Mouse (Mus musculus) c-Kit-positive CD71-positive TER-119-negative erythroid progenitor cells, embryonic 14.5 days (primary cell): ENCODE data around the gene Tex48.

Experiments used
- DNase-seq: peaks from one replicate; pipeline ENCODE4 v3.0.0-alpha.2; 2013; ENCODE audit warnings: low read depth

Gene Tex48

DNA sequence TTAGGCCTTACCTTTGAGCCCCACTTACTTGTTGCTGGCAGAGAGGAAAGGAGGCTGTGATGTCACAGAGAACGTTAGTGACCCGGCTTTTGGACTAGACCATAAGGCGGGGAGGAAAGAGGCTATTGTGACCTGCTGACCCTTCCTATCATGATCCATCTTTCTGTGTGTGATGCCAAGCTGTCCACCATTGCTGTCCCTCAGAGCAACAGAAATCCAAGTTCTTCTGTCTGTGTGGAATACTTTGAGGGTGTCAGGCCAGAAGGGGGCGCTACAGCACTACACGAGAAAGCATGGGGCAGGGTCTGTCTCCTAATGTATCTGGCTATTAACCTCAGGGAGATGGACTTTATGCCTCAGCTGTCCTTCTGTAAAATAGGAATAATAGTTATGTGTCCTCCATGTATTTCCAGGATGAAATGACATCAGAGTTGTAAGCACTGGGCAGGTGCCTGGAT, at the start of gene Tex48:
Tex48 (minus strand) TSS at position 51 of the 458 bp plus-strand sequence.
- DNase-seq = no peak

DNA sequence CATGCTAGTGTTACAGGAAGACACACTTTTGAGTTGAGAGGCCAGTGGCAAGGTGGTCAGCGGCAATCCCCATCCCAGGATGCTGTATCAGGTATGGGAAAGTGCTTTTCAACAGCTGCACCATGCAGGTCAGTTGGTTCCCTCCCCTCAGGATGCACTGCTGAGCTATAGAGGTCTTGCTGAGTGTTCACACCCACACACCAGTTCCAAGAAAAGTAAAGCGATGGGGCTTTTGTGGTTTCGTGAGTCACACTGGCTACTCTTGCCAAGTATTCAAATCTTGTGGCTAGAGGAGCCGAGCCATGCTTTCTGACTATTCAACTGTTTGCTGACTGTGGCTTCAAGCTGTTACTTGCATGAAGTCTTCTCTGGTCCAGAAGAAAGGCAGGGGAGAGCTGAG, 46.0 kb upstream of the Tex48 start:
- DNase-seq = no peak

DNA sequence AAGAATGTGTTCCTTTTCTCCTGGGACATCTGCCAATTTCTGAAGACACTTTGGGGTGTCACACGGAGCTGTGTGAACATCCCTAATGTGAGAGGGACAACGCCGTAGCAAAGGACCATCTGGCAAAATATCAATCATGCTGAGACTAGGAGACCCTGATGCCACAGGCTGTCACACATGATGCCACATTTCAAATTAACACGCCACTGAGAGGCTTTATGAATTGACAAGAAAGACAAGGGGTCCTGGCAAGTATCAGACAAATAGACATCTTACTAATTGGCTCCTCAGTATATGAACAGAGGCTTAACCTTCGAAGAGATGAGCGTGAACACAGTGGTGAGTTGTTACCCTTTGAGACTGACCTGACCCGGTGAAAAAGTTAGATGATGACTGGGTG, 43.5 kb upstream of the Tex48 start:
- no peak for DNase-seq

DNA sequence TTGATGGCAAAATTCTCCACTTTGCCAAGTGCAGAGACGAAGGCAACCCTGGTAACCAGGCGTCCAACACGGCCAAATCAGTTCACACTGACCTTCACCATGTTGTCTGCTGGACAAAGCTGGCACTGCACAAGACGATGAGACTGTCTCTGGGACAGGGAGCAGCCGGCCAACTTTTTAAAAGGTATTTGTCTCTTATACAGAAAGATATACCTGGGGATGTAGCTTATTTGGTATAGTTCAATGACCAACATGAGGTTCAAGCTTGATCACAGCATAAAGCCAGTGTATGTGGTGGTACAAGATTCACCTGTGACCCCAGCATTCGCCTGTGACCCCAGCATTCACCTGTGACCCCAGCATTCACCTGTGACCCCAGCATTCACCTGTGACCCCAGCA, 41.1 kb upstream of the Tex48 start, which contains the start of gene Gm11214:
Gm11214 (minus strand) TSS at position 101 of the 400 bp plus-strand sequence.
- no peak for DNase-seq

DNA sequence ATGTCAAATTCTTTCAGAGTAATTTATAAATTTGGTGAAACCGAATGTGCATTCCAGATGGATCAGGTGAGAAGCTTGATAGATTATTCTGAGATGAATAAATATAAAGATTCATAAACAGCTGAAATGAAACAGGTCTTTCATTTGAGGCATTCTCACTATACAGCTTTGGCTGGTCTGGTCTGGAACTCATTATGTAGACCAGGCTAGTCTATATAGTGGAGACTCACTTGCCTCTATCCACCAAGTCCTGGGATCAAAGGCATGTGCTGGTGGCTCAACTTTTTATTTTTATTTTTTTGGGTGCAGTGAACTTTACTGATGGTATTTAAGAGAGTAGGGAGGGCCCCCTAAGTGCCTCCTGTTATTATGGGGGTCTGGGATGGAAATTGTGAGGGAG, 39.6 kb upstream of the Tex48 start:
- DNase-seq = no peak

DNA sequence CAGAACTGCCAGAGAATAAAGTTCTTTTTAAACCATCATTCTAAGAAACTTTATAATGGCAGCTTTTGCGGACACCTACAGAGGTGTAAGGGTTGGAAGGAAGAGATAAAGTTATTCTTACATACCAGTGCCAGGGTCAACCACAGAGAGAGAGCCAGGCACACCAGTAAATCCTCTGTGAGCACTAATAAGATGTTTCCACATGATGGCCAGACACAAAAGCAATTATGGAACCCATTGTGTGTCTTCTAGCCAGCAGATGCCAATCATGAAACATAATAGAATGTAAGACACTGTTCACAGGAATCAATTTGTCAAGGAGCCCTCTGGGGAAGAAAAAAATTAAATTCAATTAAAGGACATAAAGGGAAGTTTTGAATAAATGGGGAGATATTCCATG, 39.2 kb upstream of the Tex48 start:
- no peak for DNase-seq

DNA sequence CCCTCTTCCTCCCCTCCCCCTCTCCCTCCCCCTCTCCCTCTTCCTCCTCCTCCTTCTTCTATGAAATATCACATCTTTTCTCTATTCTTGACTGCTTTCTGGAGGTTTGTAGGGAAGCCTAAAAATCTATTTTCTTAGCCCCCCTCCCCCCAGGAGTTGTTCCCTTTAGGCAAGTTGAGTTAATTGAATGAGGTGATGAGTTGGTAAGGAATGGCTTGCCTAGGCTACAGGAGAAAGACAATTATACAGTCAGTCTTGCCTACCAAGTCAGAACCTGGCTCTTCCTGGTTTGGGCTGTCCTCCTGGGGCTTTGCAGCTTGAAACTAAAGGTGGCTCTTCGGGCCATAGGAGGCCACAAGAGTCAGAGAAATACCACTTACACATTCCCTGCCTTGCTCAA, 37.5 kb upstream of the Tex48 start:
- no peak for DNase-seq

DNA sequence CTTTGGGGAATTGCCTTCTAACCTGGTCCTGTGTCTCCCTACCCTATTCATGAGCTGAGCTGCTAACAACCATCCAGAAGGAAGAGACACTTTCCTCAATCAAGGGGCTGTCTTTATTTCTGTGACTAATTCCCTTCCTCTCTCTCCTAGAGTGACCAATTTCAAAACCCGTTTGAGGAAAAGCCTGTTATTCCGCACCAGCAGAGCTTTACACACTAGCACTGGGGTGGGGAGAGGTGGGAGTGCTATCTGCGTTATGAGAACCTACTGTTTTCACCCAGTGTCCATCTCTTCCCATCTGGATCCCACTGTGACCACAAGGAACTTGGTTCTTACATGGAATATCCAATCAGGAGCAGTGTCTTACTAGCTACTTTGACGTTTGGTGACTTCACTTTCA, 36.9 kb upstream of the Tex48 start:
- no peak for DNase-seq

DNA sequence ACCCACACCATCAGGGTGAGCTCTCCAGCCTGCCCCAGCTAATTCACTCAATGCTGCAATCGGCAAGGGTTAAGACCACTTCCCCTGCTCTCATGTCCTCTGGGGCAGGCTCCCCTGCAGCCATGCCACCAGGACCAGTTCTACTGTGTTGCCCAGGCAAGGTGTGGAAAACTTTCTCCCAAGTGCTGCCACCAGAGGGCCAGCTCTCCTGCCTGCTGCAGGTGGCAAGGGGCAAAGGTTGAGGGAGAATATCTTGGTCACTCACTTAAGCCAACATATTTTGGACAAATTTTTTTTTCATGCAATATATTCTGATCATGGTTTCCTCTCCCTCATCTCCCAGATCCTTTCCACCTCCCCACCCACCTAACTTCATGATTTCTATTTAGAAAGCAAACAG, 32.2 kb upstream of the Tex48 start:
- DNase-seq = no peak

DNA sequence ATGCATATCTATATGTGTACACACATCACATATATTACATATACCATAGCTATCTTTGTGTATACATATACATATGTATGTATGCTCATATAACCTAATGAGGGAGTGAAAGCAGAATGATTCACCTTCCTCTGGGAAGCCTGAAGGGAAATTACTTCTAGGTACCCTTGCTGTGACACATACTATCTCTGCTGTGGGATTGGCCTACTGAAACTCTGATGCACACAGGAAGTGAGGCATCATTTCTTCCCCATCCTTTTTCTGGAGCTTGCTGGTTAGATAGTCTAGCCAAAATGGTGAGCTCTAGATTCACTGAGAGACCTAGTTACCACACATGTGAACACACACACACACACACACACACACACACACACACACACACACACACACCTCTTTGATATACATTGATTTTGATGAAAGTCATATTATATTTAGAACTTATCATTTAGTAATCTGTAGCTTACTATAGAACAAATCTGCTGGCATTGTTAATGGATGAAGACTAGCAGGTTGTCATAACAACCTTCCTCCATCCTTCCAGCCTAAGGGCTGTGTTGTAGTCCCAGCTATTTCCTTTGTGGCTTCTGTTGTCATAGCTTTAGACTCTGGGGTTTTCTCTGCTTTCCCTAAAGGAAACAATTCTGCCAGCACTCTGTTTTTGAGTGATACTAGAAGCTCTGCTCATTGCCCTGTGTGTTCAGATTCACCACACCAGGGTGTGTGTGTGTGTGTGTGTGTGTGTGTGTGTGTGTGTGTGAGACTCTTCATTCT, 21.9 kb upstream of the Tex48 start:
- no peak for DNase-seq

DNA sequence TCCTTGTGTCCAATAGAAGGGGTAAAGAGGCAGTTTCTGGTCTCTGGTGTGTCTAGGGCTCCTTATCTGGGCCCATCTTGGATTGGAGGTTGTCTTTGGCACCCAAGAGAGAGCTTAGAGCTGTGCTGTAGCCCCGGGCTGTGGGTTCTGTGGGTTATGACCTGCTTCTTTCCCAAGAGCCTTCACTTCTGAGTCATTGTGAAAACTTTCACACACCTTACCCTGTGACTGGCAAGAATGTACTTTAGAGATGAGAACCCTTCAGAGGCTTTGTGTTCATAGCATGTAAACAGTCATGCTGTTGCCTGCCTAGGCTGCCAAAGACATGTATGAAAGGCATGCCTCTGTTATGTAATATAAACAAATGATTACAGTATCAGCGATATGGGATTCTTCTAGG, 17.6 kb upstream of the Tex48 start:
- DNase-seq = no peak

DNA sequence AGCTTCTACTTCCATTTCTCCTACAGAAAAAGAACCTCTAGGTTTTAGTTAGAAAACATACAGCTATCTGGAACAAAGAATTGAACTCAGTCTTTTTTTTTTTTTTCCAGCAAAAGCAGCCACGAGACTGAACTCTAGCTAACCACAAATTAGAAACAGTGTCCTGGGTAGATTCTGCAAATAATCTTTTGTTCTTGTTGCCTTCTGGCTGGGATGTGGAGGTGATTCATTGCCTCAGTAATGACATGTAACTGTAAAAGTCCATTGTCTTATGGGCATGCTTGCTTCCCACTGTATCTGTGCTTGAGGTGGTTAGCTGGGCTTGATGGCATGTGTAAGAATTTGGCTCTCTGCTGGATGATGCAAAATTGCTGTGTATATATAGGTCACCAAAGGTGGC, 16.4 kb upstream of the Tex48 start:
- no peak for DNase-seq

DNA sequence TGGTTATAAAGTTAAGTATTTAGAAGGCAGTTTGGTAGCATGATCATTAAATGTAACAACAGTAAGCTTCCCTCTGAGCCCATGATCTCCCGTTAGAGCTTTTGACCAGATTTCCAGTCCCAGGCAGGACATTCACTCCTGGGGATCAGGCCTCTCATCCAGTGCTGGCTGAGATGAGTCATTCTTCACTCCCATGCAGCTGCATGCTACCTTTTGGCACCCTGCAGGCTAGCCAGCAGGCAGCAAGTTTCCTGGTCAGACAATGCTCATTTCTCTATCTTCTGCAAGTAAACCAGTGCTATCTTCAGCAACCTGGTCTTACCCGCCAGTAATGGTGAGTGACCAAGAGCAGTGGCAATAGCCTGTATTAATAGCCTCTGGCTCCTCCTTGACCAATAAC, 11.0 kb upstream of the Tex48 start:
- DNase-seq = no peak

DNA sequence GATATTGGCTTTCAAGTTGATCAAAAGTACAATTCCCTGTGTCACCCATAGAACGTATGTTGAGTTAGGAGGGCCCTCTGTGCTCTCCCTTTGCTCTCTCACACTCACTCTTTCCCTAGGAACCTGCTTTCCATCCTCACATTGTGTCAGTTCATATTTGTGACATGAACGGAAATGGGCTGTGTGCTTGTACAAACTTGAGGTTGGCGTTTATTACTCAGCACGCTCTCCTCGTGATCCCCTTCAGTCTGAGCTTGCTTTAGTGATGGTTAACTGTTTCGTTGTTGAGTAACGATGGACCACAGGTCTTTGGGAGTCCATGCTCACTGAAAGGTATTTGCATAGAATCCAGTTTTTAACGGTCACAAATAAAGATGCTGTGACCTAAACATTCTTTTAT, 4.9 kb upstream of the Tex48 start:
- DNase-seq = no peak

DNA sequence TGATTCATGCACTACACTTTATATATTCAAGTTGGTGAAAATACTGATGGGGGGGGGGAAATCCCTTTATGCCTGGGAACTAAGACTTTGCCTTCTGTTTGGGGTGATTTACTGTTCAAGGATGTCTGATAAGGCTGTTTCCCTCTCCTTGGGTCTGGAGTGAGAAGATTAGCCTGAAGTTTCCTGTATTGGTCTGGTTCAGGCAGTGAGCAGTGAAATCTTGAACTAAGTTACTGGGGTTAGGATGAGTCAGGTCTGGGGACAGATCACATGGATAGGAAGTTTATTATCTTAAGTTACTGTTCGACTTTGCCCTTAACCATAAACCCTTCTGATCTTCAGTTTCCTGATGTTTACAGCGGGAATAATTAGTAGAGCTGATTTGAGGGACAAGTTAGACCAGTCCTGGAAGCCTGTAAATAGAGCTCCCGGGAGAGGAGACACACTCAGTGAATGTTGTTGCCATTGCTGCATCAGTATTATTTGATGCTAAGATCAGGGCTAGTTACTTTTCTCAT, 3.4 kb upstream of the Tex48 start:
- DNase-seq = no peak

DNA sequence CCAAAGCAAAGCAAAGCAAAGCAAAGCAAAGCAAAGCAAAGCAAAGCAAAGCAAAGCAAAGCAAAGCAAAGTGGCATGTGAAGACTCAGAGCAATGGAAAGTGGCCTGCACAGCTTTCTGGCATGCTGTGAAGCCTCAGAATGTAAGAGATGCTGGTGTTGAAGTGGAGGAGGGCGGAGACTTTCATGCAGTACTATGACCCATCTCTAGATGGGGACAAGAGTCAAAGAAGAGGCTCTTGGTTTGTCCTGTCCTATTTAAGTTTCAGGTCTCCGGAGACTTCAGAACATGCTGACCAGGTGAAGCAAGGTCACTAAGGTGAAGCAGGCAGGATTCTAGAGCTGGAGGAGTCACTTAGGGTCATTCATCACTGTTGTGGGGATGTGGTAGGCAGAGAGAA, 367 bp downstream of the Tex48 start:
- DNase-seq = no peak

DNA sequence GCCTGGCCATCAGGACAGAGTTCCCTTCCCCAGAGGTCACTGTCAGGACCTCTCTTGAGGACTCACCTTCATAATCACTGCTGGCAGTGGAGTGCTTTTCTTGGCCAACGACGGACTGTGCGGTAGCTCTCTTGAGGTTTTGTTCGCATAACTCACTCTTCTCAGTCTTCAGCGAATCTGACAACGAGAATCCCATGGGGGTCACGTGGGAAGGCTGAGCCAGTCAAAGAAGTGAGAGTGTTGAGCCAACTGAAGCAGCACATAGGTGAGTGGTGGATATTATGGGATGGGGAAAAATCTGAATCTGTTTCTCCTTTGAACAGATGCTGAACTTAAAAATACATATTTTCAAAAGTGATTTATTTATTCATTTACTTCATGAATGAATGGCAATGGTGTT, 13.8 kb downstream of the Tex48 start:
- no peak for DNase-seq

DNA sequence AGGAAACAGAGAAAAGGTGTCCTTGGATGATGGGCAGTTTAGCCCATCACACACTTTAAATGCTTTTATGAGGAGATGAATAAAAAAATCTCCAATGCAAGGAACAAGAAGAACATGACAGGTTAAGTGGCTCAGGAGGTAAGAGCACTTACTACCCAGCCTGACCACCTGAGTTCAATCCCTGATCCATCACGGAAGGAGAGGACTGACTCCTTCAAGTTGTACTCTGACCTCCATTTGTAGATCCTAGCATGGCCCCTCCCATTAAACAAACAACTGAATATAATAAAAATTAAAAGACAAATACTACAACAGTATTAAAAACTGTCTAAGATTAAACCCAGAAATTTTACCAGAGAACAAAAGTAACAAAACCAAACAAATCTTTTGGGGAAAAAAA, 16.3 kb downstream of the Tex48 start:
- DNase-seq = no peak

DNA sequence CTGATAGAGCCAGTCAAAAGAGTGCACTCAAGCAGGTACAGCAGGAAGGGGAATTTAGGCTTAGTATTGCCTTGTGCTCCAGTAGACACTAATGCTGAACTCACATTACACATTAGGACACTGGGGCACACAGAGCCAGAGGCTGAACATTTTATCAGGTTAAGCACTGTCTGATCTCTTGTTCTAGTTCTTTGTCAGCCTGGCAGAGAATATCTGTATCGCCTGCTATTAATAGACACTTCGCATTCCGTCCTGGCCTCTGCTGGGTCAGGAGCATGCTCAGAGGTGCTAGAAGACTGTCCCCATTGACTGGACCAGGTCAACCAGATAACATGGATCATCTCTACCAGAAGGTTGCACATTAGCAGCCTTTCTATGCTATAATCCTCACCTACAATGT, 16.7 kb downstream of the Tex48 start:
- no peak for DNase-seq

DNA sequence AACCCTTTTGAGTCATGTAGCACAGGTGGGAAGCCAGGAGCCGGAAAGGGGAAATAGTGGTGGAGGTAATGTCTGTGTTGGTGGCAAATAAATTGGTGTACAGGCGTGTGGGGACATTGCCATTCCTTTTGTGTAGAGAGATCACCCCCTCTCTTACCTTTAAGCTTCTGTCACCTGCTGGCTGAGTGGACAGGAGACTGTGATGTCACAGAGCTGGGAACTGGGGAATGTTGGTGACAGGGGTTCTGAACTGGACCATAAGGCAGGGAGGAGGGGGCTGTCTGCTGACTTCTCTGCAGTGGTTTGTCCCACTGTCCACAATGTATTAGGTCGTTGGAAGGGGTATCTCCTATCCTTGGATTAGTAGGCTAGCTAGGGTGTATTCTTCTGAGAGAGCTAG, 17.3 kb downstream of the Tex48 start, which contains the start of gene Gm11213:
Gm11213 (minus strand) TSS at position 317 of the 400 bp plus-strand sequence.
- DNase-seq = no peak

DNA sequence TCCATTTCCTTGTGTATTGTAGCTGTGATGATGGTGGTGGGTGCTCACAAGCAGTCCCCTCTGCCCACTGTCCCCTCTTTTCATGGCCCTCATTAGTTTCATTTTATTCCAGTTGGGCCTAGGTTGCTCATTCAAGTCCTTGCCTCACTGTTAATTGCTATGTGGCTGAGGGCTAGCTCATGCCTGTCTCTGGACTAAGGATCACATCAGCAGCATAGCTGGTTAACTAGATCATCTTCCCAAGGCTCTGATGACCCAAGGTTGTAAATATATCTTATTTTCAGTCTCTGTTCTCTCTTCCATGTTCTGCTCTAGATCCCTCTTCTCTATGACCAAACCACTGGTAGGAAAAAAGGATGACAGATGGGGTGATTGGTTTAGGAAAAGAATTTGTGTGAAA, 21.0 kb downstream of the Tex48 start:
- no peak for DNase-seq

DNA sequence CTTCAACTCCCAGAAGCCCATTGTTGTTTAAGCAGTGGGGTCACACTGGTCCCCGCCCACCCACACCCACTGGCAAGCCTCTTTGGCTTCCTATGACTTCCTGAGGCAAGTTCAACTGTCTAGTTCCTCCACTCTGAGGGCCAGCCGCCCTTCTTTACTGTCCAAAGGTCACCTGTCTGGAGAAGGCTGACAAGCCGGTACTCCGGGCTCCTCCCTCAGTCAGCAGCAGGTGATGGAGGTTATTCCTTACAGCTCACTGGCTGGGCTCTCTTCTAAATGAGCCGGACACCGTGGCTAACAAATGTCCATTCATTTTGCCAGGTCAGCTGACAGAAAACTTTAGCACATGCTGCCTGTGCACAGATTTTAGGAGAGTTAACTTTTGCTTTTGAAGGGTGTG, 21.4 kb downstream of the Tex48 start:
- no peak for DNase-seq

DNA sequence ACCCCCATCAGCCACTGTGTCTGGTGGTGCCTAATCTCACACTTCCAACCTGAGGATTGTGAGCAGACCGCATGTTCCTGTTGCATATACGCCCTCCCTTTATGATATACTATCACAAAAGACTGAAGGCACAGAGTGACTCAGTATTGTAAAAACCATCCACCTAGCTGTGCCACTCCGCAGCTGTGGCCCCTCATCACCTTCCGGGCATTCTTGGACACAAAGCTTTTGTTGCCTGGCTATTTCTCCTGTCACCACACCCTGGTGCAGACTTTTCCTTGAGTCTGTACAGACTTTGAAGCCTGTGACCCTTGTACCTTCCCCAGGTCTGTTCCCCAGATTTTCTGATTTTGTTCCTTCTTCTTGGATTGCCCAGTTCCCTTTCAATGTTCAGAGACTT, 26.2 kb downstream of the Tex48 start:
- DNase-seq = no peak

DNA sequence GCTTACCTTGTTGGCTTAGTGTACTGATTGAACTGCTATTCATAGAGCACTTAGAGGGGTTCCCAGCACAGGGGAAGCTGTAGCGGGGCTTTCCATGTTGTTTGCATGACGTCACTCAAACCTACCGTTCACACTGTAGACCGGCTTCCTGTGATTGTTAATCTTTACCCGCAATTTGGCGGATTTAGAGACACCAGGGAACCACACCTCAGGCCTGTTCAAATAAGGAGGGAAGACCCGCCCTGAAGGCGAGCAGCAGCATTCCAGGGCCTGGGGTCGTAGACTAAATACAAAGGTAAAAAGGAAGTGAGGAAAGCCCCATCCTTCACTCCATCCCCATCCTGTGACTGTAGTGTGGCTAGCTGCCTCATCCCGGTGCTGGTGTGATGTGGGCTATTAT, 27.0 kb downstream of the Tex48 start:
- DNase-seq = no peak
